Mouse (Mus musculus): ENCODE results near the gene Aatk.

Gene Aatk

DNA sequence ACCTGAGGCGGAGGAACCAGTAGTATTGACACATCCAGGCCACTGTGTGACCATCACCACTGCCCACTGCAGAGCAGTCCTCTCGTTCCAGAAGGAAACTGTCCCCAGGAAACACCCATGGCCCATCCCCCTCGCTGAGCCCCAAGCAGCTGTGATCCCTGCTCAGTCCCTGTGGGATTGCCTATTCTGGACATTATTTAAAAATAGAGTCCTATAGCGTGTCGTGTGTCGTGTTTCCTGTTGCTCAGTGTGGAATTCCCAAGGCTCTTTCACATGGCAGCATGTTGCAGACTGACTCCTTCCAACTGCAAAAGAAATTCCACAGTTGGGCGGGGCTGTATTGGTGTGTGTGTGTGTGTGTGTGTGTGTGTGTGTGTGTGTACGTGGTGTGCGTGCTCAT, 5.3 kb upstream of the Aatk start:
- no peak for ATAC-seq (ENCODE audit: low TSS enrichment)

GRCm38 (mm10) chr11:120051124-120051811, 4.3 kb upstream of the Aatk start:
- 0 out of 2 replicates have a peak, but pooled peaks have one; percentile 18 for ATAC-seq (ENCODE audit: low TSS enrichment)

GRCm38 (mm10) chr11:120049067-120049466, 2.1 kb upstream of the Aatk start:
- ATAC-seq (ENCODE audit: low TSS enrichment): no peak

DNA sequence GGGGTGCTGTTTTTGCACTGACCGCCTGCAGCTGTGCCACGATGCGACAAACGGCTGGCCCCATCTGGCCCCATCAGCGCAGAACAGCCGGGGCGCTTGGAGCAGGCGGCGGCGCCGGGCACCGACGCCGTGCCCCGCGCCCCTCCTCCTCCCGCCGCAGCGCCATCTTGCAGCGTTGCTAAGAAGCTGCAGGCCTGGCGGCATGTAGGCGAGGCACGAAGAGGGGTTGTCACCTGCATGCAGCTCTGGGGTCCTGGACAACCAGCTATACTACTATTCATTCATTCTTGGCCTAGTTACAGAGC, 1.2 kb upstream of the Aatk start:
- ATAC-seq (ENCODE audit: low TSS enrichment): peak; percentile 57

DNA sequence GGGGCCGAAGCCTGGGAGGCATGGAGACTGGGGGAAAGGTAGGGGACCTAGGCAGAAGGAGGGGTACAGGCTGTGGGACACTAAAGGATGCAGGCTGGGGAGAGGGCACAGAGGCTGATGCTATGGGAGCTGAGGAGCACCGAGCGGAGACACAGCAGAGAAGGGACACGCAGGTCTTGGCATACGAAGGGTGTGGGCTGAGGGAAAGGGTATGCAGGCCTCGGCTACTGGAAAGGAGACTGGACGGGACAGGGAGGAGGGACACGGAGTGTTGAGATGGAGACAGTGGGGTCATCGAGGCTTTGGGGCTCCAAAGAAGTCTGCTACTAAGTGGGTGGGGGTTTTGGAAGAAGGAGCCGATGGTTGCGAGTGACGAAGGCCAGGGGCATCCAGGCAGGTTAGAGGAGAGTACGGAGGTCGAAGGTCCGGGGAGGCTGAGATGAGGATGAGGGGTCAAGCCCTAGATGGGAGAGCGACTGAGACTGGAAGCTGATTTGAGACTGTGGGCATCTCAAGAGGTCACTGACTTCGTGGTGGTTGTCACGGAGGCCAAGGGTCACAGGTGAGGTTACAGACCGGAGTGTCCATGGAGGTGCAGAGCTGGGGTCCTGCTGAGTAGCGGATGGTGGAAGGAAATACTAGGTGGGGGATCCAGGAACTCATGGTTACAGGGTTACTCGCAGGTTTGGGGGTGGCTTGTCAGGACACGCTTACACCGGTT, 724 bp upstream of the Aatk start:
- ATAC-seq (ENCODE audit: low TSS enrichment): no peak

DNA sequence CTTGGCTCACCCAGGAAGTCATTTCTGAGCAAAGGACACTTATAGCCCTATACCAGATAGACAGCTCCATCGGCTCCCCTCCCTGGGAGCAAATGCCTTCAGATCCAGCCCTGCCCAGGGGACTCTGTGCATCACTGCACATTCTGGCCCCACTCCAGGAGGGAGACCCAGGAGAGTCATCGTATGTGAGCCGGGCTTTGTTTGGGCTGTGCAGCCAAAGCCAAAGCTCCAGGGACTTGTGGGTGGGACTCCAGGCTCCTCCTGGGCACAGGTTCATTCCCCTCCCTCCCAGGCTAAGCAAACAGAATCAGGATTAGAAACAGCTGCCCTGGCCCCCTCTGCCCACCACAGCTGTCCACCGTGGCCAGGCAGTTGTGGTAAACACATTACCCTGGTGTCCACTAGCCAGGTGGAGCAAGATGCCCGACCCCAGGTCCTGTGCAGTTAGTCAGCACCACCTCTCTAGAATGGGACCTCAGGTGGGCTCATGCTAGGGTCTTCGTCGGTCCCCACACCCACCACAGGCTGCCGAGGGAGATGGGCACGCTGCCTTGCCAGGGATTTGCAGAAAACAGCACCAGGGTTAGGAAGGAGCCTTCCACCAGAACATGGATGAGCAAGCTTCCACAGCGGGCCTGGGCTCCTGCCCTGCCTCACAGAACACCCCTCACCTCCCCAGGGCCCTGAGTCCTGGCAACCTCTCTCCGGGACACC, 971 bp downstream of the Aatk start:
- no peak for ATAC-seq (ENCODE audit: low TSS enrichment)

- no peak for ATAC-seq (ENCODE audit: low TSS enrichment)
These were observed 1.6 kb downstream of the Aatk start for GRCm38 (mm10) chr11:120045341-120045740.

DNA sequence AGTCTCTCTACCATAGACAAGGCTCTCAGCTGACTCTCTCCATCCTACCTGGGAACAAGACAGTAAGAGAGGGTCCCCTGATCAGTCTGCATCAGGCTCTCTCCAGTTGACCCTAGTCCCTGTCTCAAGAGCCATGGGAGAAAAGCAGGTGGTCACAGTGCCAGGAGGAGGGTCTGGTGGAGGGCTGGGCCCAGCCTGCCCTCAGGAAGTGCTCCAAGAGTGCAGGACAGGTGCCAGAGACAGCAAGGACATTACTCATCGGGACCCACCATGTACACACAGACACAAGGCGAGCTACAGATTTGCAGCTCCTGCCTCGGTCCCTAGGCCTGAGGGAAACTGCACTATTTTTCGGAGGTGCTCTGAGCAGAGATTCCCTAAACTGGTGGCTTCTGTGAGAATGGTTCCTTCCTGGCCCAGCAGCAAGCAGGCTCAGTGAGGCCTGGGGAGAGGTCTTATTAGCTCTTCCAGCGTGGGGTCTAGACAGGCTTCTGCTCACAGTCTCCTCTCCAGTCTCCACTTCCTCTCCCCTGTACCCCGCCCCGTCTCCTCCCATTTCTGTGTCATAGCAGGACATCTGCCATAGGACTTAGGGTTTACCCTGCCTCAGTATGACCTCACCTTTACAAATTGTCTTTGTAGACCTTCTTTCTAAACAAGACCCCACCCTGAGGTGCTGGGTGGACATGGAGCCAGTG, 4.7 kb downstream of the Aatk start:
- ATAC-seq (ENCODE audit: low TSS enrichment): no peak

DNA sequence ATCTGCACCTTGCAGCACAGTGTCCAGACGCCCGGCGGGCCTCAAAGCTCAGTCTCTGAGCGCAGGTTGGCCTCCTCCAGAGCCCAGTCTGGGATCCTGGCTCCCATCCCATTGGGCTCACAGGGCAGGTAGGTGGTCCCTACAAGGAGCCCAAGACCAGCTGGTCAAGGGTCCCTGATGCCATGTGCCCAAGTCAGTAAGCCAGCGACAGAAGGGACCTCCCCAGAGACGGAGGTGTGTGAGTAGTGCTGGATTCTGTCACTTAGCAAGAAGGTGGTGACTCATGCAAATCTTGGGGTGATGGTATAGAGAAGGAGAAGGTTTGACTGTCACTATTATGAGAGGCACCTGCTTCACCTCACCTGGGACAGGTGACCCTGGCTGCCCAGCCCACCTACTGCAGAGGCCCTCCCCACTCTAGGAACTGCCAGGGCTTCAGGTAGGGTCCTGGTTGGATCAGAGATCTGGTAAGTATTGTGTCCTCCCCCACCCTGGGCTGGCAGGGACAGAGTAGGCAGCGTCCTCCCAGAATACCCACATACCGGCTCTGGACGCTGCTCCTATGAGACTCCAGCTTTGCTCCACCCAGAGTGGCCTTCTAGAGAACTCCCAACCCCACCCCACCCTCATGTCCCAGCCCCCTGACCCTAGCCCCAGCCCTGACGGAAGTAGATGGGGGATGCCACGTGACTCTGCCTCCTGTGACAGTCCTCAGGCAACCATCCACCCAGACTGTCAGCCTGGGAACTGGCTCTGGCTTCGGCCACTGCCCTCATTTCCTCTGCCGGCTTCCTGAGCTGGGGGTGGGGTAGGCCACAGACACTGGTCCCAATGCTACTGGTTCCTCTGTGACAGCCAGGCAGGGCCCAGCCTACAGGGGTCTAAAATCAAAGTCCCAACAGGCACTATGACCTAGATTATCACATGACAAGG, 5.5 kb downstream of the Aatk start:
- ATAC-seq (ENCODE audit: low TSS enrichment): peak; percentile 21; the same call in 1 of the 2 replicates

- peak; percentile 55 for ATAC-seq (ENCODE audit: low TSS enrichment)
These were observed 6.5 kb downstream of the Aatk start for GRCm38 (mm10) chr11:120040440-120040839.

DNA sequence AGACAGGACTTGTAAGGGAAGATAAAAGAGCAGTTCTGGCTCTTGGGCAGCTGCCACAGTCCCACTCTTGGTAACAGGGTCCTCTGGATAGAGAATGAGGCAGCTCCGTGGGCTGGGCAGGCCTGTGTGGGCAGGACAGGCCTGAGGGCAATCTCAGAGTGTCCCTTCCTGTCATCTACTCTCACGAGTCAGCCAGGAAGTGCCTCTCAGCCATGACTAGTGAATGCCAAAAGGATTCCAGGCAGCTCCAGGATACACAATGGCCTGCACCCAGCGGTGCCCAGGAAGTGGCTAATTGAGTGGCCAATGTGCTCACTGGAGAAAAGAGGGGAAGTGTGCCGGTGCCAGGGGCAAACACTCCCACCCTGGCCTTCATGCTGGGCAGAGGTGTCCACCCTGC, 7.4 kb downstream of the Aatk start:
- no peak for ATAC-seq (ENCODE audit: low TSS enrichment)

GRCm38 (mm10) chr11:120034762-120035161, 12.2 kb downstream of the Aatk start:
- ATAC-seq (ENCODE audit: low TSS enrichment): no peak

- ATAC-seq (ENCODE audit: low TSS enrichment): no peak
These were observed 12.7 kb downstream of the Aatk start for GRCm38 (mm10) chr11:120034306-120034705.

DNA sequence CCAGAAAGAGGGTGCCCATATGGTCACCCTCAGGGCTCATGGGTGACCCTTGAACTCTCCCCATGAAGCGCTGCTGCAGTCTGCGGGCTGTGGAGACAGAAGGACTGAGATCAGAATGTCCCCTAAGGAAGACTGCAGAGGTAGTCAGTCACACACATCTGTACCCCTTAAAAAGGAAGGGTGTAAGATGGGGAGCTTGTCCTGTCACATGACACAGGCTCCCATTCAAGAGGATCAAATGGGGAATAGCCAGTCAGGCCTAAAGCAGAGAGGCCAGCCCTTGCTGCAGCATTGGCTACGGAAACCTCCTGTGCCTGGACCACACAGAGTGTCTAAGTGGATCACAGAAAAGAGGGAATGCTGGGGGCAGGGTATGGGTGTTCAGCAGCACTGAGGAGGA, 13.5 kb downstream of the Aatk start:
- no peak for ATAC-seq (ENCODE audit: low TSS enrichment)

GRCm38 (mm10) chr11:120032052-120032451, 14.9 kb downstream of the Aatk start:
- no peak for ATAC-seq (ENCODE audit: low TSS enrichment)

GRCm38 (mm10) chr11:120030145-120030901, 16.6 kb downstream of the Aatk start:
- no peak for ATAC-seq (ENCODE audit: low TSS enrichment)

DNA sequence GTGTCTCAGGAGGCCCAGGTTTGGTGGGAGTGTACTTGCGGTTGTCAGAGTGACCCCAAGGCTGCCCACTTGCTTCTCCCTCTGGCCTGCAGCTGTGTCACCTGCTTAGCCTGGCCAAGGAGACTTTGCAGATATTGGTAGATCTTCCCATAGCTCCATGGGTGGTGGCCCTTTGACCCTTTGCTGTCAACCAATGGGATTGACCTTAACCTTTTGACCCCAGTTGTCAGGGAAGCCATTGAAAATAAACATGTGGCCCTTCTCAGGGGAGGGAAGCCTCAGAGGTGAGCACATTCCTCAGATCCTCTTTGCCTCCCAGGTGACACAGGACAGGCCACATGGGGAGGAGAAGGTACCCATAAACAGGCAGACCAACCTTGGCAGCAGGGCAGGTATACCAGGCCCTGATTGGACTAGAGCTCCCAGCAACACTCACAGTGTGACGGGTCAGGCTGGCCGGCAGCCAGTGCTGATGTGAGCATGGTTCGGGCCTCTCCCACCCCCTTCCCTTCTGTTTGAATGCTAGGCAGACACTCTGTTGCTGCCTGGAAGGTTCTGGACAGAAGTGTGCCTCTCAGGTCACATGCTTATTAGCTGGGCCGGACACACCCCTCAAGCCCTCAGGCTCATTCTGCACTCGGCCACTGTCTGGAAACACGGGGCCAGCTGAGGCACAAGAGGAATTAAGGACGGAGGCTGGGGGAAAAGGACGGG, 17.4 kb downstream of the Aatk start:
- ATAC-seq (ENCODE audit: low TSS enrichment): no peak

- no peak for ATAC-seq (ENCODE audit: low TSS enrichment)
These were observed 18.5 kb downstream of the Aatk start for GRCm38 (mm10) chr11:120028319-120029092.

- no peak for ATAC-seq (ENCODE audit: low TSS enrichment)
These were observed 20.0 kb downstream of the Aatk start for GRCm38 (mm10) chr11:120026941-120027340.

Data from frontal cortex, adult (tissue).